Mouse (Mus musculus): ENCODE data around the gene Frmd6. TPM values are rescaled to one million over a fixed set of nuclear protein-coding genes. Genes with fewer than 3 reads are reported as not detected.

Gene Frmd6
- total and polyA plus RNA-seq, 3 experiments: 2.5 to 4.5 (median 3.5) TPM

DNA sequence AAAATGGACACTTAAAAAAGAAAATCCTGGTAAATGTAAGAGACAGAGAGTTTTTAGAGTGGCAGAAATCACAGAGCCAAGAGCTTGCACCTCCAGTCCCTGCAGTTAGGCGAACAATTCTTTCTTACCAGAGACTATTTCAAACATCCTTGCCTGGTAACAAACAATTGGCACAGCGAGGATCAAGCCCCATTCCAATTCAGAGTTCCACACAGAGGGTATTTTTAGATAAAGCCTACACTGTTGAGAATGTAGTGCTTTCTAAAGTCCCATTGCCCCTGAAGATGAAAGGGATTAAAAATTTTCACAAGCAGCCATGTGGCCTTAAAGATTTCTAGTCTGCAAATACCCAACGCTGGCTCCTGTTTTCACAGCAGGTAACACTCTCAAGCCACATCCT lies 42.5 kb downstream of the Frmd6 start:
- no peak for DNase-seq (ENCODE audit: extremely low read depth)
- no peak overlapping the region for H3K27ac ChIP-seq (ENCODE audit: insufficient read depth, low read depth)
- H3K9ac ChIP-seq (ENCODE audit: insufficient read depth, low read depth): no peak overlapping the region
- peaks cover 0 to 4% of the 10 kb centered on the region in 2 experiments for H3K36me3 ChIP-seq (replicated peaks in 1 of 2; ENCODE audit: control insufficient read depth in 1 of 2, insufficient read depth in 1 of 2, low read length in 1 of 2)
- TF ChIP-seq PAX5 (IDR thresholded peaks at IDR 0.05; ENCODE audit: low read length): no peak
- no peak for TF ChIP-seq GABPA (IDR thresholded peaks at IDR 0.05; ENCODE audit: insufficient replicate concordance, low read depth, low read length)
- no peak overlapping the region for H3K4me2 ChIP-seq (ENCODE audit: insufficient read depth, low read depth, poor library complexity, severe bottlenecking)
- H3K27me3 ChIP-seq (replicated peaks): no peaks in the 10 kb centered on the region
- H3K9me3 ChIP-seq (replicated peaks; ENCODE audit: low read length): no peaks in the 10 kb centered on the region
- no peaks in the 10 kb centered on the region for H3K79me2 ChIP-seq (replicated peaks; ENCODE audit: control insufficient read depth, extremely low read depth, insufficient read depth, poor library complexity, severe bottlenecking)
- dilution Hi-C loops (cut with MboI; ENCODE audit: extremely low pct_ligation_motif_present, extremely low pct_unique_long_range_greater_than_20kb, low sequenced_read_pairs) (no loop called here), in situ Hi-C loops (cut with MboI; ENCODE audit: low pct_ligation_motif_present, low pct_unique_long_range_greater_than_20kb, low sequenced_read_pairs) (no loop called here)
- no peak overlapping the region for H3K4me3 ChIP-seq (replicated peaks in 1 of 3; ENCODE audit: low read depth in 2 of 3, low read length in 2 of 3, poor library complexity in 1 of 3)
- peaks cover 0 to 14% of the 10 kb centered on the region in 2 experiments; a peak in 2 of 4 replicates for H3K4me1 ChIP-seq (ENCODE audit: control insufficient read depth in 1 of 2, insufficient read depth in 2 of 2)

- no peak overlapping the region for H3K9ac ChIP-seq (ENCODE audit: insufficient read depth, low read depth)
- peaks cover 0 to 14% of the 10 kb centered on the region in 2 experiments; a peak in 2 of 4 replicates for H3K4me1 ChIP-seq (ENCODE audit: control insufficient read depth in 1 of 2, insufficient read depth in 2 of 2)
- H3K9me3 ChIP-seq (replicated peaks; ENCODE audit: low read length): no peaks in the 10 kb centered on the region
- dilution Hi-C loops (cut with MboI; ENCODE audit: extremely low pct_ligation_motif_present, extremely low pct_unique_long_range_greater_than_20kb, low sequenced_read_pairs) (no loop called here), in situ Hi-C loops (cut with MboI; ENCODE audit: low pct_ligation_motif_present, low pct_unique_long_range_greater_than_20kb, low sequenced_read_pairs) (no loop called here)
- no peak overlapping the region for H3K4me2 ChIP-seq (ENCODE audit: insufficient read depth, low read depth, poor library complexity, severe bottlenecking)
- DNase-seq (ENCODE audit: extremely low read depth): no peak
- H3K79me2 ChIP-seq (replicated peaks; ENCODE audit: control insufficient read depth, extremely low read depth, insufficient read depth, poor library complexity, severe bottlenecking): no peaks in the 10 kb centered on the region
- TF ChIP-seq MYC (IDR thresholded peaks at IDR 0.05; ENCODE audit: low read depth, low read length): no peak
- no peak for TF ChIP-seq USF1 (IDR thresholded peaks at IDR 0.05; ENCODE audit: low read depth, low read length)
- no peak for TF ChIP-seq NRF1 (IDR thresholded peaks at IDR 0.05; ENCODE audit: low read depth, low read length)
- TF ChIP-seq MXI1 (IDR thresholded peaks at IDR 0.05; ENCODE audit: low read depth, low read length): no peak
- TF ChIP-seq UBTF (IDR thresholded peaks at IDR 0.05; ENCODE audit: low read depth, low read length): no peak
- no peak for TF ChIP-seq ZC3H11A (IDR thresholded peaks at IDR 0.05; ENCODE audit: low read depth, low read length)
- no peak for TF ChIP-seq MAX (IDR thresholded peaks at IDR 0.05; ENCODE audit: low read length)
- TF ChIP-seq SIN3A (IDR thresholded peaks at IDR 0.05; ENCODE audit: low read length): no peak
- TF ChIP-seq PAX5 (IDR thresholded peaks at IDR 0.05; ENCODE audit: low read length): no peak
- no peak for TF ChIP-seq HCFC1 (IDR thresholded peaks at IDR 0.05; ENCODE audit: low read depth, low read length)
- no peak for TF ChIP-seq TCF12 (IDR thresholded peaks at IDR 0.05; ENCODE audit: low read depth, low read length)
- TF ChIP-seq RAD21 (IDR thresholded peaks at IDR 0.05; ENCODE audit: low read depth, low read length): no peak
- TF ChIP-seq EP300 (IDR thresholded peaks at IDR 0.05; ENCODE audit: low read length): no peak
- no peak for TF ChIP-seq ZNF384 (IDR thresholded peaks at IDR 0.05; ENCODE audit: low read depth, low read length)
- TF ChIP-seq NELFE (IDR thresholded peaks at IDR 0.05; ENCODE audit: low read depth, low read length): no peak
- no peak for TF ChIP-seq BHLHE40 (IDR thresholded peaks at IDR 0.05; ENCODE audit: low read depth, low read length)
- H3K4me3 ChIP-seq (replicated peaks in 1 of 3; ENCODE audit: low read depth in 2 of 3, low read length in 2 of 3, poor library complexity in 1 of 3): no peak overlapping the region
- no peak overlapping the region for H3K27ac ChIP-seq (ENCODE audit: insufficient read depth, low read depth)
- H3K27me3 ChIP-seq (replicated peaks): no peaks in the 10 kb centered on the region
- peaks cover 0 to 4% of the 10 kb centered on the region in 2 experiments for H3K36me3 ChIP-seq (replicated peaks in 1 of 2; ENCODE audit: control insufficient read depth in 1 of 2, insufficient read depth in 1 of 2, low read length in 1 of 2)
These were observed 43.1 kb downstream of the Frmd6 start for GRCm38 (mm10) chr12:70868190-70868987.
